Mouse (Mus musculus) CH12.LX (cell line): Measurements from ENCODE around the gene Ddi2. TPM values are rescaled to one million over a fixed set of nuclear protein-coding genes. Genes with fewer than 3 reads are reported as not detected.

Experiments
- DNase-seq: peaks from one replicate; pipeline ENCODE4 v3.0.0-alpha.2; 2013; ENCODE audit errors: extremely low read depth
- H3K27ac ChIP-seq: 2 replicates; pipeline ENCODE4 v1.5.1; 2012; ENCODE audit warnings: low read depth, mild to moderate bottlenecking, control low read depth, moderate library complexity; ENCODE audit not compliant: insufficient read depth
- H3K27me3 ChIP-seq: replicated peaks from 2 replicates; pipeline ENCODE3; 2012; ENCODE audit warnings: inconsistent platforms
- H3K36me3 ChIP-seq, 2 experiments: replicated peaks in 1 of 2; 2 replicates each; pipeline versions ENCODE3 to v1.6.1; 2012; ENCODE audit warnings: inconsistent platforms in 1 of 2, low read length in 1 of 2, mild to moderate bottlenecking in 1 of 2, mixed read lengths in 1 of 2, moderate library complexity in 1 of 2; ENCODE audit not compliant: control insufficient read depth in 1 of 2, insufficient read depth in 1 of 2
- H3K4me1 ChIP-seq, 2 experiments: 2 replicates each; pipeline ENCODE4 v1.6.1; 2012; ENCODE audit warnings: inconsistent platforms in 1 of 2, moderate library complexity in 1 of 2; ENCODE audit not compliant: insufficient read depth in 2 of 2, control insufficient read depth in 1 of 2
- H3K4me2 ChIP-seq: 2 replicates; pipeline ENCODE4 v1.6.1; 2012; ENCODE audit warnings: low read depth, mild to moderate bottlenecking, control low read depth; ENCODE audit not compliant: poor library complexity, insufficient read depth, severe bottlenecking
- H3K4me3 ChIP-seq, 3 experiments: fragments of 150-350 bp in 1 of 3; sonication (generic) in 1 of 3; replicated peaks in 1 of 3; 2 replicates each; pipeline versions ENCODE3 to v1.5.1; 2011 to 2012; ENCODE audit warnings: low read depth in 2 of 3, low read length in 2 of 3, mild to moderate bottlenecking in 2 of 3, moderate library complexity in 2 of 3, control low read depth in 1 of 3, improper control_type of control experiment in 1 of 3, inconsistent platforms in 1 of 3, mixed read lengths in 1 of 3; ENCODE audit not compliant: poor library complexity in 1 of 3
- H3K79me2 ChIP-seq: replicated peaks from 2 replicates; pipeline ENCODE4 v1.6.1; 2012; ENCODE audit warnings: mild to moderate bottlenecking, moderate library complexity; ENCODE audit not compliant: control insufficient read depth, poor library complexity, insufficient read depth, severe bottlenecking; ENCODE audit errors: extremely low read depth
- H3K9ac ChIP-seq: 2 replicates; pipeline ENCODE4 v1.6.1; 2012; ENCODE audit warnings: low read depth, mild to moderate bottlenecking, control low read depth, moderate library complexity; ENCODE audit not compliant: insufficient read depth
- H3K9me3 ChIP-seq: replicated peaks from 2 replicates; pipeline ENCODE3; 2012; ENCODE audit warnings: low read length, inconsistent platforms, mixed read lengths
- BHLHE40 ChIP-seq: IDR thresholded peaks from 2 replicates; pipeline ENCODE4 v1.6.1; 2011; ENCODE audit warnings: mild to moderate bottlenecking, low read depth, low read length, improper control_type of control experiment
- CHD1 ChIP-seq: IDR thresholded peaks from 2 replicates; pipeline ENCODE4 v1.6.1; 2012; ENCODE audit warnings: low read depth, low read length, improper control_type of control experiment, inconsistent platforms
- CHD2 ChIP-seq: IDR thresholded peaks from 2 replicates; pipeline ENCODE4 v1.6.1; 2011; ENCODE audit warnings: low read length, improper control_type of control experiment
- EP300 ChIP-seq: IDR thresholded peaks from 2 replicates; pipeline ENCODE4 v1.6.1; 2011; ENCODE audit warnings: low read length, improper control_type of control experiment
- ETS1 ChIP-seq: conservative IDR thresholded peaks from 2 replicates; pipeline ENCODE4 v1.6.1; 2012; ENCODE audit warnings: low read depth, mild to moderate bottlenecking, inconsistent platforms, low read length, improper control_type of control experiment, moderate library complexity
- HCFC1 ChIP-seq: IDR thresholded peaks from 2 replicates; pipeline ENCODE4 v1.6.1; 2012; ENCODE audit warnings: low read depth, mild to moderate bottlenecking, inconsistent platforms, low read length, improper control_type of control experiment
- IRF4 ChIP-seq: IDR thresholded peaks from 2 replicates; pipeline ENCODE4 v1.6.1; 2014; ENCODE audit warnings: low read depth, mild to moderate bottlenecking, inconsistent platforms, low read length, improper control_type of control experiment
- JUN ChIP-seq: IDR thresholded peaks from 2 replicates; pipeline ENCODE4 v1.6.1; 2011; ENCODE audit warnings: low read depth, mild to moderate bottlenecking, low read length, improper control_type of control experiment, moderate library complexity; ENCODE audit not compliant: insufficient read depth
- KAT2A ChIP-seq: IDR thresholded peaks from 2 replicates; pipeline ENCODE4 v1.6.1; 2012; ENCODE audit warnings: low read length, improper control_type of control experiment, inconsistent platforms; ENCODE audit not compliant: insufficient replicate concordance
- MAFK ChIP-seq: IDR thresholded peaks from 2 replicates; pipeline ENCODE4 v1.6.1; 2011; ENCODE audit warnings: low read length, improper control_type of control experiment; ENCODE audit not compliant: insufficient replicate concordance
- MAZ ChIP-seq: IDR thresholded peaks from 2 replicates; pipeline ENCODE4 v1.6.1; 2012; ENCODE audit warnings: low read depth, mild to moderate bottlenecking, inconsistent platforms, low read length, improper control_type of control experiment, moderate library complexity
- MXI1 ChIP-seq: IDR thresholded peaks from 2 replicates; pipeline ENCODE4 v1.6.1; 2011; ENCODE audit warnings: mild to moderate bottlenecking, low read depth, low read length, improper control_type of control experiment
- MYC ChIP-seq: IDR thresholded peaks from 2 replicates; pipeline ENCODE4 v1.6.1; 2011; ENCODE audit warnings: low read depth, mild to moderate bottlenecking, improper control_type of control experiment, low read length
- NRF1 ChIP-seq: IDR thresholded peaks from 2 replicates; pipeline ENCODE4 v1.6.1; 2014; ENCODE audit warnings: low read depth, mild to moderate bottlenecking, inconsistent platforms, low read length, improper control_type of control experiment, moderate library complexity
- POLR2AphosphoS2 ChIP-seq: IDR thresholded peaks from 2 replicates; pipeline ENCODE4 v1.6.1; 2011; ENCODE audit warnings: low read depth, low read length, improper control_type of control experiment
- RAD21 ChIP-seq: IDR thresholded peaks from 2 replicates; pipeline ENCODE4 v1.6.1; 2011; ENCODE audit warnings: low read depth, mild to moderate bottlenecking, low read length, improper control_type of control experiment, moderate library complexity
- RCOR1 ChIP-seq: conservative IDR thresholded peaks from 2 replicates; pipeline ENCODE4 v1.6.1; 2012; ENCODE audit warnings: low read depth, mild to moderate bottlenecking, inconsistent platforms, low read length, improper control_type of control experiment
- SMC3 ChIP-seq: IDR thresholded peaks from 2 replicates; pipeline ENCODE4 v1.6.1; 2011; ENCODE audit warnings: low read depth, low read length, improper control_type of control experiment
- TBP ChIP-seq: conservative IDR thresholded peaks from 2 replicates; pipeline ENCODE4 v1.6.1; 2011; ENCODE audit warnings: low read depth, low read length, improper control_type of control experiment
- UBTF ChIP-seq: IDR thresholded peaks from 2 replicates; pipeline ENCODE4 v1.6.1; 2012; ENCODE audit warnings: low read depth, mild to moderate bottlenecking, inconsistent platforms, low read length, improper control_type of control experiment, moderate library complexity
- USF2 ChIP-seq: conservative IDR thresholded peaks from 2 replicates; pipeline ENCODE4 v1.6.1; 2011; ENCODE audit warnings: low read depth, low read length, improper control_type of control experiment
- ZC3H11A ChIP-seq: IDR thresholded peaks from 2 replicates; pipeline ENCODE4 v1.6.1; 2012; ENCODE audit warnings: low read depth, mild to moderate bottlenecking, inconsistent platforms, low read length, improper control_type of control experiment
- ZKSCAN1 ChIP-seq: IDR thresholded peaks from 2 replicates; pipeline ENCODE4 v1.6.1; 2012; ENCODE audit warnings: low read depth, inconsistent platforms, low read length, improper control_type of control experiment, borderline replicate concordance
- ZMIZ1 ChIP-seq: IDR thresholded peaks from 2 replicates; pipeline ENCODE4 v1.6.1; 2012; ENCODE audit warnings: low read depth, mild to moderate bottlenecking, inconsistent platforms, low read length, improper control_type of control experiment
- dilution Hi-C: fragments of 300-500 bp; cut with MboI; formaldehyde crosslinking; loops from 2 replicates; pipeline ENCODE4 v1.14.3; 2020; ENCODE audit warnings: low sequenced_read_pairs; ENCODE audit not compliant: extremely low pct_unique_long_range_greater_than_20kb, extremely low pct_ligation_motif_present
- in situ Hi-C: fragments of 300-500 bp; cut with MboI; formaldehyde crosslinking; loops from 3 replicates; pipeline ENCODE4 v1.14.3; 2019; ENCODE audit warnings: low sequenced_read_pairs, low pct_ligation_motif_present, low pct_unique_long_range_greater_than_20kb, mixed read lengths
- polyA plus RNA-seq: library from polyadenylated mRNA; unstranded; fragments of >175 nt; gene quantifications from 2 replicates; pipeline ENCODE4 v1.2.1, GENCODE M21; 2012; ENCODE audit warnings: low read depth; ENCODE audit not compliant: insufficient read length
- total RNA-seq, 2 experiments: library from RNA; depleted of rRNA; stranded (reverse); fragments of 300-350 nt in 1 of 2; fragments of >200 nt in 1 of 2; gene quantifications; 2 replicates each; pipeline ENCODE4 v1.2.3; 2012 to 2014

Gene Ddi2
- total and polyA plus RNA-seq, 3 experiments: 18.0 to 37.3 (median 19.9) TPM

- peaks cover 6 to 31% of the 10 kb centered on the region in 2 experiments for H3K36me3 ChIP-seq
- no peak overlapping the region for H3K9ac ChIP-seq
- dilution Hi-C loops: no loop called here
- no peak overlapping the region for H3K4me2 ChIP-seq
- in situ Hi-C loops: loop anchor here (5.0 kb wide), 1 partner anchor 38 kb away; no protein-coding TSS in a partner anchor
- no peaks in the 10 kb centered on the region for H3K9me3 ChIP-seq
- no peak overlapping the region for H3K4me3 ChIP-seq
- DNase-seq: no peak
- peak overlapping the region; percentile 43; the same call in 1 of the 2 replicates for H3K27ac ChIP-seq
- H3K4me1 ChIP-seq: peaks cover 14 to 67% of the 10 kb centered on the region in 2 experiments
- H3K79me2 ChIP-seq: peaks cover 13% of the 10 kb centered on the region; the same call in 1 of the 2 replicates
- TF ChIP-seq ZMIZ1 (no peak), NRF1 (no peak), ZC3H11A (no peak), KAT2A (no peak), SMC3 (no peak), USF2 (no peak), RCOR1 (no peak), MXI1 (no peak), POLR2AphosphoS2 (no peak), JUN (no peak), ETS1 (no peak), MAFK (no peak), UBTF (no peak), ZKSCAN1 (no peak), MAZ (no peak), TBP (no peak), BHLHE40 (no peak), HCFC1 (no peak), CHD1 (no peak), EP300 (no peak)
- H3K27me3 ChIP-seq: no peaks in the 10 kb centered on the region
Measured at GRCm38 (mm10) chr4:141658846-141659484, 64.3 kb downstream of the Ddi2 start.

- Histone ChIP-seq H3K36me3 (peaks cover 16 to 48% of the 10 kb centered on the region in 2 experiments), H3K9me3 (no peaks in the 10 kb centered on the region), H3K4me3 (no peak overlapping the region), H3K79me2 (peaks cover 6% of the 10 kb centered on the region; the same call in 1 of the 2 replicates), H3K4me1 (peaks cover 14 to 80% of the 10 kb centered on the region in 2 experiments), H3K9ac (no peak overlapping the region), H3K27ac (no peak overlapping the region), H3K27me3 (no peaks in the 10 kb centered on the region), H3K4me2 (no peak overlapping the region)
- DNase-seq: no peak
- in situ Hi-C loops (loop anchor here (5.0 kb wide), 1 partner anchor 40 kb away; no protein-coding TSS in a partner anchor), dilution Hi-C loops (no loop called here)
- TF ChIP-seq CHD2: no peak
- no peak for TF ChIP-seq ETS1
- TF ChIP-seq RAD21: no peak
- no peak for TF ChIP-seq MYC
- no peak for TF ChIP-seq KAT2A
- no peak for TF ChIP-seq IRF4
- TF ChIP-seq UBTF: no peak
- no peak for TF ChIP-seq USF2
Measured at GRCm38 (mm10) chr4:141656932-141657331, 66.3 kb downstream of the Ddi2 start.
